Mouse (Mus musculus): ENCODE measurements around the gene Grin1. TPM values are rescaled to one million over a fixed set of nuclear protein-coding genes. Genes with fewer than 3 reads are reported as not detected.

Grin1 gene
- total RNA-seq, 2 experiments from 2014 or later: 405 to 487 TPM

GRCm38 (mm10) chr2:25287927-25288649, 30.9 kb downstream of the Grin1 start, which contains the start of gene Tmem210:
Gene Tmem210 (plus strand): TSS chr2:25288145.
- DNase-seq (ENCODE audit: extremely low spot score in 1 of 2, low spot score in 1 of 2): no peak

DNA sequence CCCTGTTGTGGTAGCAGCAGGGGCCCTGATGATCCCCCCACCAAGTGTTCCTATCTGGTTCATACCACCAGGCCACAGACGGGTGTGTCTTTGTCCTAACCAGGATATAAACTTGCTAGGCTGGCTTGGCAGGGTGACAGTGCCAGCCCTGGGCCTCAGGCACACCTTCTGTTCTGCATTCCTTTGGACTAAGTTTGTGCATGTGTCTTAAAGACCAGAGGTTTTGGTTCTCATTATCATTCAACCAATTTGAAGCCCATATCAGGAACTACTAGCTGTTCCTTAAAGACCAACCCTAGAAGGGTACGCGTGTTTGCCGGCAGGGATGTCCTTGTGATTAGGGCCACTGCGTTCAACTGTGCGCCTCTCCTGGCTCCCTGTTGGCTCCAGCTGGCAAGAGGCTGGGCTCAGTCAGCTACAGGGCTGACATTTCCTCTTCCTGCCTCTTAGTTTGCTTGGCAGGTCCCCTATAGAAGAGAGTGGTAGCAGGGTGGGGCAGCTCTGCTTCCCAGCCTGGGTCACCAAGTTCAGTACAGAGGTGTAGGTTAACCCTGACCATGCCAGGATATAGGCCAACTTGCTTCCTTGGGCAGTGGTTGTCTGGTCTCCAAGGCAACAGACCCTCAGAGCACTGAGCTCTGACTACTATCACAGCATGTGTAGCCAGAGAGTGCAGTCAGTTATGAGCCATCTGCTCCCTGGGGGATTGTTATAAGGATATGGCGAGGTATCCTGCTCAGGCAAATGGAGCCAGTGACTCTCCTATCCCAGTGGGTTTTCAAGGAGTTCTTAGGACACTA, 31.9 kb downstream of the Grin1 start:
- no peak for DNase-seq (ENCODE audit: extremely low spot score in 1 of 2, low spot score in 1 of 2)

- no peak for DNase-seq (ENCODE audit: extremely low spot score in 1 of 2, low spot score in 1 of 2)
Measured at GRCm38 (mm10) chr2:25286314-25286713, 32.7 kb downstream of the Grin1 start.

GRCm38 (mm10) chr2:25285551-25285950, 33.4 kb downstream of the Grin1 start:
- DNase-seq (ENCODE audit: extremely low spot score in 1 of 2, low spot score in 1 of 2): no peak

GRCm38 (mm10) chr2:25278928-25279882, 39.8 kb downstream of the Grin1 start:
- peak; percentile 72 to 93 for DNase-seq (ENCODE audit: extremely low spot score in 1 of 2, low spot score in 1 of 2)

DNA sequence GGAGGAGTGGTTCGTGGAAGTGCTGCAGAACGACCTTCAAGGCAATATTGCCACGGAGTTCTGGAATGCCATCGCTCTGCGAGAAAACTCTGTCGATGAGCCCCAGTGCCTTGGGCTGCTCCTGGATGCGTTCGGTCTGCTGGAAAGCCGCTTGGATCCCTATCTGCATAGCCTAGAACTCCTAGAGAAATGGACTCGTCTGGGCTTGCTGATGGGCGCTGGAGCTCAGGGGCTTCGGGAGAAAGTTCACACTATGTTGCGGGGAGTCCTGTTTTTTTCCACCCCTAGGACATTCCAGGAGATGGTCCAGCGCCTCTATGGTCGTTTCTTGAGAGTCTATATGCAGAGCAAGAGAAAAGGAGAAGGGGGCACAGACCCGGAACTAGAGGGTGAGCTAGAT, 46.0 kb downstream of the Grin1 start:
- DNase-seq (ENCODE audit: extremely low spot score in 1 of 2, low spot score in 1 of 2): no peak

DNA sequence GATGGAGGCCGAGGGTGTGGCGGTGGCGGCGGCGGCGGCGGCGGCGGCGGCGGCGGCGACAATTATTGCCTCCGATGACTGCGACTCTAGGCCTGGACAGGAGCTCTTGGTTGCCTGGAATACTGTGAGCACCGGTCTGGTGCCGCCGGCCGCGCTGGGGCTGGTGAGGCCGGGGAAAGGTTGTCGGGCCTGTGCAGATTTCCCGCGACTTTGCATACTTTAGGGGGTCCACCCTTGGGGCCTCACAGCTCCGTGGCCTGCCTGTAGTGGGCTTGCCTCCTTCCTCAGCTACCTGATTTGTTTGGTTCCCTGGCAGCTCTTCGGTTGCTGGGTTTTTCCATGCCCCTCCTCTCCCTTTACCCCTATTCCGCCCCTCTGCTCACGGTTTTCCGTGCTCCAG, 46.5 kb downstream of the Grin1 start:
- no peak for DNase-seq (ENCODE audit: extremely low spot score in 1 of 2, low spot score in 1 of 2)

DNA sequence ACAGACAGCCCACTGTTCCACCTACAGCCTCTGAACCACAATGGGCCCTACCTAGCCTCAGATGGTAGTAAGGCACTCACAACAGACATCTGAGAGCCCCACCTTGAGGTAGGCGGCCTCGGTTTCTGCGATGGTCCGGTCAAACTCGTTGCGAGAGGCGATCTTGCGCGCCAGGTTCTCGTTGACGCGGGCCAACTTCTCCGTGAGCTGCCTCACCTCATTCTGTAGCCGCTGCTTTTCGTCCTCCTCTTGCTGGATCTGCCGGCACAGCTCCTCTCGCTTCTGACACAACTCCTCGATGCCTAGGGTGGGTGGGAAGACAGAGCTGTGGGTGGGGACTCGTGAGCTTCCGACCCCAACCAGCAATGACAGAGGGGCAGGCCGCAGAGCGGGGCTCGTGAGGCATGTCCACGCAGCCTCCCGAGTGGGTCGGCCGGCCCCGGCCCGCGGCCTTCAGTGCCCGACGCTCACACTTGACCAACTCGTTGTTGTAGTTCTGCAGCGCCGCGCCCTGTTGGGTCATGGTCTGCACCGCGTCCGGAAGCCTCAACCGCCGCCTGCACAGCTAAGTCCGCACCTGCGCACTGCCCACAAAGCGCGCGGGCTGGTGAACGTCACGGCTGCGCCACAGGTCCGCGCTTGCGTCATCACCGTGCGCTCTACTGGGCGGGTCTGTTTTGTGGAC, 47.0 kb downstream of the Grin1 start, which contains the start of the genes Ssna1 and Anapc2:
TSS of gene Ssna1 (minus strand) at position 612 of the 685 bp plus-strand sequence.
TSS of gene Anapc2 (plus strand) at position 652 of the 685 bp plus-strand sequence.
- peak; percentile 96 to 98 for DNase-seq (ENCODE audit: extremely low spot score in 1 of 2, low spot score in 1 of 2)

DNA sequence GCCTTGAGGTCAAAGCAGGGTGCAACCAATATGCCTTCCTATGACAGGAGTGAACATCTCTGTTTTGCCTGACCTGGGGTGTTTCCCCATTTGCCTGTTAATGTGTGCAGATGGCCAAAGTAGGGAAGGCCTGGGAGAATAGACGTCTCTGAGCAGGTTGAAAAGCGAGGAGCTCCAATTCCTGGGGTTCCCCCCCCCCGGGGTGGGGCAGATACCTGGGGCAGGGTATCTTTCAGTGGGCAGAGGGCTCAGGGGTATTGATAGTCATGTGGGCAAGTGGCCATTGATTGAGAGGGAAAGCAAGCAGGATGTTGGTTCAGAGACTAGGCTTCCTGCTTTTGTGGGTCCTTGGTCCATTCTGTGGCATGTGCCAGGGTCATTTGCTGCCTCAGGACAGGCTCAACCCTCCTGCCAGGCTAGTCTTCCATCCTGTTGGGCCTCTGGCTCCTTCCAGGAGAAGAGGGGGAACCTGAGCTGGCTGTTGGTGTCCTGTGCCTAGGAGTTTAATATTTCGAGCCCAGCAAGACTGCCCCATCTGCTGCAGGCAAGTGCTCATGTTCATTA, 51.2 kb downstream of the Grin1 start:
- DNase-seq (ENCODE audit: extremely low spot score in 1 of 2, low spot score in 1 of 2): no peak

DNA sequence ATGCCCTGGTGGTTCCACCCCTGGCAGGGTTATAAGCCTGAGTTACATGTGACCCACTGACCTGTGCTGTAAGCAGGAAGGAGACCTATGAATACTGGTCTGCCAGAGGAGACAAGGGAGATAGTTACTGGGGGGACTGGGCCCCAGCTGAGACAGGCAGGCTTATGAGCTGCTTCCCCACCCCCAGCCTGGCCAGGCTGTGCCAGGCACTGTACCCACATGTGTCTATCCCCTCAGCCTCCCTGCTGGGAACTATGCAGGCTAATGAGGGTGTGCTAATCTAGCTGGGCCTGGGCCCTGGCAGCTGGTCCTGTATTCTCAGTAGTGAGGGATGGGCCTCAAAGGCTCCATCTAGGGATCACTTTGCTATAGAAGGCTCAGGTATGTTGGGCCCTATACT, 51.7 kb downstream of the Grin1 start:
- DNase-seq (ENCODE audit: extremely low spot score in 1 of 2, low spot score in 1 of 2): no peak

DNA sequence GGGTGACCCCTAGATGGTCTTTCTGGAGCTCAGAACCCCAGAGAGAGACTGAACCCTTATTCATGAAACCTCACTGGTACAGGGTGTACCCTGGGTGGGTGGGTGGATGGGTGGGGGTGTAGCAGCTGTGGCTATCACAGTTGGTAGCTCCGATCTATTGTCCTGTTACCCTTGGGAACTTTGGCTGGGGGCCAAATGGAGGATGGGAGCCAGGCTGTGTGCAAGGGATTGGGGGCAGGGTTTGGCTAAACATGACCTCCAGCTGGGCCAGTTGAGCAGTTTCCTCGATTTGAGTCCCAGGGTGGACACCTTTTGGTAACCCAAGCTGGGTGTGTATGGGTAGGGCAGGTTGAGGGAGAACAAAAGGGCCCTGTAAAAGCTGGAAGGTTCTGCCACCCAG, 52.3 kb downstream of the Grin1 start:
- DNase-seq (ENCODE audit: extremely low spot score in 1 of 2, low spot score in 1 of 2): no peak

- no peak for DNase-seq (ENCODE audit: extremely low spot score in 1 of 2, low spot score in 1 of 2)
Measured at GRCm38 (mm10) chr2:25265897-25266656, 52.9 kb downstream of the Grin1 start.

DNA sequence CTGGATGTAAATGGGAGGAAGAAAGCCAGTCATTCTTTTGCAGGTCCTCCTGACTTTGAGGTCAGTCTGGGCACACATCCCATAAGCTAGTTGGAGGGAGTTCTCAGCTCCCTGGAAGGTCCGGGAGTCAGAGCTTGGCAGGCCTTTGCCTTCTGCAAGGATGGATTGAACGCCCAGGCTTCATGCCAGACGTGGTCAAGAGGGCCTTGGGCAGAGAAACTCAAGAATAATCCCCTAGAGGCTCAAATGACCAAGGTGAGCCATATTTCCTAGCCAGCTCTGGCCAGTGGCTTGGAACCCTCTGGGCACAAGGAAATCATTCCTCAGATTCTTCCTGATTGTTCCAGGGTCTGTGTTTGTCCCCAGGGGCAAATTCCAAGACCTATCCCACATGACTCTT, 54.1 kb downstream of the Grin1 start:
- DNase-seq (ENCODE audit: extremely low spot score in 1 of 2, low spot score in 1 of 2): no peak

DNA sequence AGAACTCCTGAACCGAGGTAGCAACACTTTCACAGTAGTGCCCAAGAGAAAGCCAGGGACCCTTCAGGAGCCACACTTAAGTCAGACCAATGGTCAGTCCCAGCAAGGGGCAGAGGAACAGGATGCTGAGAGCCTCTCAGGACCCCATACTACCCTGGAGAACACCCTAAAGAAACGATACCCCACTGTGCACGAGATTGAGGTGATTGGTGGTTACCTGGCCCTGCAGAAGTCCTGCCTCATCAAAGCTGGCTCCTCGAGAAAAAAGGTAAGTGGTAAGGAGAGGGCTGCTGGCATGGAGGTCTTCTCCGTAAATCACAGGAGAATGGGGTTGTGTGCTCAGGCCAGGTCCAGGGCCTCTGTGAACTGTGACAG, 54.7 kb downstream of the Grin1 start:
- no peak for DNase-seq (ENCODE audit: extremely low spot score in 1 of 2, low spot score in 1 of 2)

DNA sequence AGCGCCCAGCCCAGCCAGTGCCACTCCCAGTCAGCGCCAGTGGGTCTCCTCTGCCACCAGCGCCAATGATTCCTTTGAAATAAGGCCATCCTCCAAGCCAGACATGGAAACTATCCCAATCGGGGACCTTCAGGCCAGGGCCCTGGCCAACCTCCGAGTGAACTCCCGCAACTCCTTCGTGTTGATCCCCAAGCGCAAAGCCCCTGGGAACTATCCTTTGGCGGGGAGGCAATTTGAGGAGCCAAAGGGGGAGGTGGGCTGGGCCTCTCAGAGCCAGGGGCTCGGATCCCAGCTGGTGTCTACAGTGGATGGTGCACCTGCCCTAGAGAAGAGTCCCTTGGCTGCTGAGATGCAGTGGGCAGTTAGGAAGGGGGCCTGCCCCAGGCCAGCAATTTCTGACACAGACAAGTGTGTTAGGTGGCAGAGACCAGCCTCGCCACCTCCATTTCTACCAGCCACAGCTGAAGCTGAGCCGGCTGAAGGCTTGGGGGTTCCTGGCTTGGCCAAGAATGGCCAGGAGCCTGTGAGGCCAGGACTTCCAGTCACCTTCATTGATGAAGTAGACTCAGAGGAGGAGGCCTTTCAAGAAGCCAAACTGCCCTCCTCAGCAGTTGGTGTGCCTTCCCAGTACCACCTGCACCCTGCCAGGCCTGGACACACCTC, 55.2 kb downstream of the Grin1 start:
- DNase-seq (ENCODE audit: extremely low spot score in 1 of 2, low spot score in 1 of 2): no peak

DNA sequence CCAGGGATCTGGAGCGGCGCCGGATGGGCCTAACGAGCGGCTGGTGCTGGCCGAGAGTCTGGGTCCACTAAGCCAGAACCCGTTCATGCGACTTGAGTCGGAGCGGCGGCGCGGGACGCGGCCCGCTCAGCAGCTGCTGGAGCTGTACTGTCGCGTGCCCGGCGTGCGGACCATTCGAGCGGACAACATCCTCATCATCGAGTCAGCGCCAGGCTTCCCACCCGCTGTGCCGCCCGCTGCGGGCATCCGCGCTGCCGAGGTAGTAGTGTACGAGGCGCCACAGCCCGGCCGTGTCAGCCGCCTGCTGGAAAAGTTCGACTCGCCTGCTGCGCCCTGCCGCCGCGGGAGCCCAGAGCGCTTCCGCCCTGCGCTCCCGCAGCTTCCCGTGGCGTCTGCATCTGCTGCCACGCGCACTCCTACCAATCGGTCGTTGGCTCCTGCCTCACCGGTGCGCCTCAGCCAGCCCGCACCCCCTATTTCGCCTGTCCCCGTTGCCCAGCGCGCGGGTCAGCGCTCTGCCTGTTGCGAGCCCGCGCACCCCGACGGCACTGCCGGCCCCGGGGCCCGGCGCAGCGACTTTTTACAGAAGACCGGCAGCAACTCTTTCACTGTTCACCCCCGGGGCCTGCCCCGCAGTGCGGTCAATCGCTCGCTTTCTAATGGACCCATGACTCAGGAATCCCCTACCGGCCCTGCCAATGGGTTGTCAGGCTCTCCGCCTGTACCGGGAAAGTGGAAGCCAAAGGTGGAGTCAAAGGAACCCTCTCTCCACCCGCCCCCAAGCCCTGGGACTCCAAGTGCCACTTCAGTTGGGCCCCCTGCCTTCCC, 56.0 kb downstream of the Grin1 start:
- DNase-seq (ENCODE audit: extremely low spot score in 1 of 2, low spot score in 1 of 2): no peak

DNA sequence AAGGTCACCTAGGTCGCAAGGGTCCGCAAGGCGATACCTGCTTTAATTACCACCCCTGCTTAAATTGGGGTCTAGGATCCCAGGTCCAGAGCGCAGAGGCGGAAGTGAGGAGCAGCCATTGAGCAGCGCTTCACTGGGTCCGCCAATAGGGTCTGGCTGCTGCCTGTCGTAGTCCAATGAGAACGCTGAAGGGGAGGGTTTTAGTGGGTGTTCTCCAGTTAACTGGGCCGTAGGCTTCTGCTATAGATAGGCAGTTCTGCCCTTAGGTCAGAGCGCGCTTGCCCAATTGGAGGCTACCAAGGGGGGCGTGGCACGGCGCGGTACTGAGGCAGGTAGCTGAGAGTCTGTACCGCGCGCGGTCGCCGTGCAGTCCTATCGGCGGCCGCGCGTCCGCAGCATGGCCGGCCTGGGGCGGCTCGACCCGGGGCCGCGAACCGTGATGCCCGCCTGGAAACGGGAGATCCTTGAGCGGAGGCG, 56.7 kb downstream of the Grin1 start, which contains the start of gene Tprn:
TSS of gene Tprn (plus strand) at position 328 of the 477 bp plus-strand sequence.
- peak; percentile 68 to 78 for DNase-seq (ENCODE audit: extremely low spot score in 1 of 2, low spot score in 1 of 2)
